Mouse (Mus musculus) ES-Bruce4 (cell line): ENCODE data around the gene Marc2.

Experiments used
- CTCF ChIP-seq: IDR thresholded peaks from one replicate; pipeline ENCODE4 v1.8.1; 2011; ENCODE audit warnings: low read depth, low read length
- POLR2A ChIP-seq: IDR thresholded peaks from one replicate; pipeline ENCODE4 v1.8.1; 2011; ENCODE audit warnings: low read length; ENCODE audit not compliant: insufficient read depth

- TF ChIP-seq CTCF (no peak), POLR2A (no peak)
Measured at GRCm38 (mm10) chr1:184886160-184886559, 39.9 kb upstream of the Marc2 start.
